Mouse (Mus musculus) urinary bladder, adult 18-20 months (tissue): Measurements from ENCODE around the gene Pex11g.
A peak's percentile ranks its signal among the peaks of the same experiment; 100 is the strongest.

Experiments used
- DNase-seq, 2 experiments: peaks; one replicate each; pipeline ENCODE4 v3.0.0; 2022; ENCODE audit warnings: low spot score in 2 of 2, mixed read lengths in 2 of 2

Gene Pex11g

GRCm38 (mm10) chr8:3467006-3467885 lies at the start of gene Pex11g:
Pex11g (minus strand) TSS chr8:3467680.
- peak; percentile 99 for DNase-seq

DNA sequence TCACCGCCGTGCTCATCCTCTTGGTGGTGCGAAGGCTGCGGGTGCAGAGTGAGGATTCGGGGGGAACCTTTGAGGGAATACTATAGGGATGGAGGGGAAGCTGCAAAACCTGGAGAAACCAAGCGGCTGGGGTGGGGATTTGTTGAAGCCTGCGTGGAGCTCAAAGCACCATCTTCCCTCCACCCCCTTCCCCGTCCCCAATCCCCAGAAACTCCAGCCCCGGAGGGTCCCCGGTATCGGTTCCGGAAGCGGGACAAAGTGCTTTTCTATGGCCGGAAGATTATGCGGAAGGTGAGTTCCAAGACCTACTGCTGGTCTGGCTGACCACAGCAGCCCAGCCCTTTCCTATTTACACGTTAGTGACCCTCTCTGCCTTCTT lies 49.6 kb upstream of the Pex11g start:
- no peak for DNase-seq

DNA sequence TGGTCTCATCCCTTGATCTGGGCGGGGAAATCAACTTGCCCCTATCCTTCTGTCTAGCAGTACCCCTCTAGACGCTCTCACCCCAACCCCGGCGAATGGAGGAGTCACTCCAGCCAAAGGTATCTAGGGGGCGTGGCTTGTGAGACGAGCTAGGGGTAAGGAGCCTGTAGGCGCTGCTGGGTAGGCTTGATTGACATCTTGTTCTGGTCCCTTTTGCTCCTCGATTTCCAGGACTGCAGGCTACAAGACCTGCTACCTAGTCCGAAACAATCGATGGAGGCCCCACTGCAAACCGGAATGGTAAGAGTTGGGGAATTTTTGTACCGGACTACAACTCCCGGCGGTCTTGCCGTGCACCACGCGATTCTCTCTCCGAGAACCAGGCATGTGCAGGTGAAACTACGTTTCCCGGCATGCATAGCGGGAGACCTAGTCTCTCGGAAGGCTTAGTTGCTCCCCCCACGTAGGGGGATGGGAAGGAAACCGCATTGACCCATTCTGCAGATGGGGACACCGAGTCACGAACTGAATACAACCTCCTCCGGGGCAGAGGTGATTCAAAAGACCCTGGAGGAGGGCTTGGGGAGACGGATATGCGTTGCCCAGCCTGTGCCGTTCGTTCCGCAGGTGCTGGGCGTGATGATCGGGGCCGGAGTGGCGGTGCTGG lies 49.1 kb upstream of the Pex11g start:
- DNase-seq: peak; percentile 89 to 90

DNA sequence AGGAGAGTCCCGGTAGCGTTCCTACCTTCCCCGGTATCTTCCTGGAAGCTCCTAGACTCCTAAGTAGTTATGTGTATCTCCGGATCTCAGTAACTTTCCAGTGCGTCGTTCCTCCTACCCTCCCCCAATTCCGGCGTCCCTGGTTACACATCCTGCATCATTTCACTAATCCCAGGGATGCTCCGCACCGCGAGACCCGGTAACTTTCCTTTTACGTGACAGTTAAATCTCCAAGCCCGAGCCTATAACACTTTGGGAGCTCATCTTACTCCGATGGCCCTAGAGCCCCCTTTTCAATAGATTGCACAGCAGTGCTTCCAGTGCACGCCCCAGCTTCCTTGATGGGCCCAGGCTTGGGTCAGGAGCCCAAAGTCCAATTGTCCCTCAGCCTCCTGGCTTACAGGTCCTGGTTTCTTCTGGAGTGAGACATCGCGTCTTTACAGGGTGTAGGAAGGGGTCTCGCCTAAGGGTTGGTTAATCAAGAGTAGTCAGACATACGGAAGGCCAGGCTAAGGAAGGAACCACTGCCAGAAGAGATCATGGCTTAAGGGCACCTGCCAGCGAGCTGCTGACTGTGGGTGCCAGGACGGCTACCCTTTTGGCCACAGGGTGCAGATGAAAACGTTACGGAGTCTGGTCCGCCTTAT lies 48.4 kb upstream of the Pex11g start:
- DNase-seq: peak in 1 of 2 experiments; percentile 56

DNA sequence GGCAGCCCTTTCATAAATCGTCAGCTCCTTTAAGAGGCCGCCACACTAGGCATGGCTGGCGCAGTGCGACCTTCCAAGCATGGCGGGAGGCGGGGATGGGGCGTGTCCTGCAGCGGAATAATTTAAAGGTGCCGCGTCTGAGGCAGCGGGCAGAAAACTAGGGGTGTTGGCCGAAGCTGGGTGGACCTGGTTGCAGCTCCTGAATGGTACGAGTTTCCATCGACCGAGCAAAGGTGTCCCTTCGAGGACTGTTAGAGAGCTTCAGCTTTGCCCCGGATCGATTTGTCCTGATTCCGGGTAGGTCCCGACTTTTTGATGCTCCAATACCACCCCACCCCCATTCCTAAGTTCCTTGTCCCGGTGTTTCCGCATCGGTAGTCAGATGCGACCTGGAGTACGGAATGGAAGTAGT lies 47.8 kb upstream of the Pex11g start, which contains the start of gene Pnpla6:
TSS of gene Pnpla6 (plus strand) at position 125 of the 412 bp plus-strand sequence.
- peak; percentile 88 to 90 for DNase-seq

- DNase-seq: no peak
Measured at GRCm38 (mm10) chr8:3514681-3515247, 47.3 kb upstream of the Pex11g start.

GRCm38 (mm10) chr8:3507979-3508754 lies 40.7 kb upstream of the Pex11g start:
- DNase-seq: no peak

DNA sequence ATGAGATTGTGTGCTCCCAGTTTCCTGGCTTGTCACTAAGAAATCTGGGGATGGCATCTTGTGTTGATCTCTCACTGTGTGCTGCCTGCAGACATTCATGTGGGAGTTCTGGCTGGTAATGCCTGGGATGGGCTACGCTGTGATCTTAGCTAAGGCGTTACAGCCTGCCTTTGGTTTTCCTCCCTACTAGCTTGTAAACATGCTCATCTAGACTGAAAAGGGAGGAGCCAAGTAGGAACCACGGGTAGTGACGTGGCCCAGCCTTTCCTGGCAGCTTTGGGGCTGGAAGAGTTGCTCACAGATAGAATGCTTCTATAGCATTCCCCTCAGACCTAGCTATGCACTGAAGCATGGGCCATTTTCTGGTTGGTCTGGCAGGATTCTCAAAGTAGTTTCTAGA lies 34.7 kb upstream of the Pex11g start:
- DNase-seq: peak in 1 of 2 experiments; percentile 18

GRCm38 (mm10) chr8:3500235-3501090 lies 33.0 kb upstream of the Pex11g start, which contains the start of gene Mcoln1:
Mcoln1 (plus strand) TSS chr8:3500457.
- peak; percentile 94 to 98 for DNase-seq

- DNase-seq: no peak
Measured at GRCm38 (mm10) chr8:3499751-3500150, 32.3 kb upstream of the Pex11g start.

DNA sequence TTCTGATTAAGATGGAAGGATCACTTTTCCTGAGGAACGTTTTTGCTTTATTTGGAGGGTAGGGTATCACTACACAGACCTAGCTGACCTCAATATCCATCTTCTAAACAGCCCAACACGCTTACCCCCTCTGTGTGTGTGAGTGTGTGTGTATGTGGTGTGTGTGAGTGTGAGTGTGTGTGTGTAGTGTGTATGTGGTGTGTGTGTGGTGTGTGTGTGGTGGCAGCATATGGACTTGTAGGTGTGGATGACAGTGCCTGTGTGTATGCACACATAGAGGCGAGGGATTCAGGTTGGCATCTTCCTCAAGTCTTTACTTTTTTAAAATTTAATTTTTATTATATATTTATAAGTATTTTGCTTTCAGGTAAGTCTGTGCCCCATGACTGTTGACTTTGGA lies 31.1 kb upstream of the Pex11g start:
- DNase-seq: no peak

DNA sequence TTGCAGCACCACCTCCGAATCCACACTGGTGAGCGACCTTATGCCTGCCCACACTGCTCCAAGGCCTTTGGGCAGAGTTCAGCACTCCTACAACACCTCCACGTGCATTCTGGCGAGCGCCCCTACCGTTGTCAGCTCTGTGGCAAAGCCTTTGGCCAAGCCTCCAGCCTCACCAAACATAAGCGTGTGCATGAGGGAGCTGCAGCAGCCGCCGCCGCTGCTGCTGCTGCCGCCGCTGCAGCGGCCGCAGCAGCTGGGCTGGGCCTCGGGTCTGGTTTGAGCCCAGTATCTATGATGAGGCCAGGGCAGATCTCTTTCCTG lies 28.9 kb upstream of the Pex11g start:
- DNase-seq: no peak

DNA sequence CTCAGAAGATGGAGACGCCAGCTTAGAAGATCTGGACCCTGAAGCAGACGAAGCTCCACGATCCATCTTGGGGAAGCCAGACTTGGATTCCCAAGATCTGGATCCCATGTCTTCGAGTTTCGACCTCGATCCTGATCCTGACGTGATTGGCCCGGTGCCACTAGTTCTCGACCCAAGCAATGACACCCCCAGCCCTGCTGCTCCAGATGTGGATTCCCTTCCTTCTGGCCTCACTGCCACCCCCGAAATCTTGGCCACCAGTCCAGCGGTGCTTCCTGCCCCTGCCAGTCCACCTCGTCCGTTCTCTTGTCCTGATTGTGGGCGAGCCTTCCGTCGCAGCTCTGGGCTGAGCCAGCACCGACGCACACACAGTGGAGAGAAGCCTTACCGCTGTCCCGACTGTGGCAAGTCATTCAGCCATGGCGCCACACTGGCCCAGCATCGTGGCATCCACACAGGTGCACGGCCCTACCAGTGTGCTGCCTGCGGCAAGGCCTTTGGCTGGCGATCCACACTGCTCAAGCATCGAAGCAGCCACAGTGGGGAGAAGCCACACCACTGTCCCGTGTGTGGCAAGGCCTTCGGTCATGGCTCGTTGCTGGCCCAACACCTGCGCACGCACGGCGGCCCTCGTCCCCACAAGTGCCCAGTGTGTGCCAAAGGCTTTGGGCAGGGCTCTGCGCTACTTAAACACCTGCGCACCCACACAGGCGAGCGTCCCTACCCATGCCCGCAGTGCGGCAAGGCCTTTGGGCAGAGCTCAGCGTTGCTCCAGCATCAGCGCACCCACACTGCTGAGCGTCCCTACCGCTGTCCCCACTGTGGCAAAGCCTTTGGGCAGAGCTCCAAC lies 28.3 kb upstream of the Pex11g start:
- DNase-seq: no peak

DNA sequence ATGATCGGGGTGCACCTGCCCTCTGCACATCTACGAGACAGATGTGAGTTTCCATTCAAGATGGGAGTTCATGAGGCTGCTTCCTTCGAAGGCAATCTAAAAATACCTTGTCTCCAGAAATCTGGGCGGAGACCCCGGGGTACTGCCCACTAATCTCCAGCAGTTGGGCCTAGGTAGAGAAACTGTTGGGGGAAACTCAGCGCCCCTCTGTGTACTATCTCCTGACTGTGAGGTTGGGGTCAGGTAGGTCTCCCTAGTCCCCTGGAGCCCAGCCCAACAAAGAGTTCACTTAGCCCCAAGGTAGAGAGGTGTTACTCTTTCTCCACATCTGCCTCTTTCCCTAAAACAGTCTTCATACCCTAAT lies 26.3 kb upstream of the Pex11g start:
- no peak for DNase-seq

DNA sequence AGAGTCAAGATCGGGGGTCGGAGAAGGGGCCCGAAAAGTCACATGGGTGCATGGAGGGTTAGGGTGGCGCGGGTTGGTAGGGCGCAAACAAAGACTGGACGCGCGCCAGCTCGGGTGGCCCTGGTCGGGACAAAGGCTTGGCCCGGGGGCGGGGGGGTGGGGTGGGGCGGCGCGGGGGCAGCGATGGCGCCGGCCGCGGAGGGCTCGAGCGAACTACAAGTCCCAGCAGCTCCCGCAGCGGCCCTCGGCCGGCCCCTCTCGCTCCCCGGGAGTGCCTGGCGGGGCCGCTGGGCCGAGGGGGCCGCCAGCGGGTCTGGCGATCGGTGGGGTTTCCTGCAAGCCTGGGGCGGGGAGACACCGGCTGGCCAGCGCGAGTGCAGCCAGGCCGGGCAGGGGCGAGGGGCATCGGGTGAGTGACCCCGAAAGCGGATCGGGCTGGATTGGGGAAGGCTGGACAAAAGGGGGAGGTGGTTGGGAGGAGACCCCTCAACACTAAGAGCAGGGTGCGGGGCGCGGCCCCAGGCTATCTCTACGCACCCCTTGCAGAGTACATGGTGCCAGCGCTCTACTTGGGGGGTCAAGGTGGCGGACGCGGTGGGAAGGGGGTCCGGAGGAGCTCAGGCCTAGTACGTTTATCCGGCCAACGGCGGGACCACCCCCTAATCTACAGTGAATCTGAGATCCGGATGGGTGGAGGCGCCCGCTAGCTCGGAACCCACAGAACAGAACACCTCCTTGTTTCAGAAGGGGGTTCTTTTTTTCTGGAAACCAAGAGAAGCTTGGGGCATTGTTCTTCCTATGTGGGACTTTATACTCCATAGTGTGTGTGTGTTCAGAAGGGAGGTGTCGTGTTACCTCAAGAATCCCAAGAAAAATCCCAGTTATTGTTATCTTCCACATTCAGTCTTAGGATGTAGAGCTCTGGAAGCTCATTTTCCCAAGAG lies 25.7 kb upstream of the Pex11g start, which contains the start of gene Zfp358:
TSS of gene Zfp358 (plus strand) at position 238 of the 944 bp plus-strand sequence.
- peak; percentile 53 to 63 for DNase-seq

GRCm38 (mm10) chr8:3485192-3485591 lies 17.7 kb upstream of the Pex11g start:
- DNase-seq: no peak

GRCm38 (mm10) chr8:3483546-3483945 lies 16.1 kb upstream of the Pex11g start:
- DNase-seq: no peak

DNA sequence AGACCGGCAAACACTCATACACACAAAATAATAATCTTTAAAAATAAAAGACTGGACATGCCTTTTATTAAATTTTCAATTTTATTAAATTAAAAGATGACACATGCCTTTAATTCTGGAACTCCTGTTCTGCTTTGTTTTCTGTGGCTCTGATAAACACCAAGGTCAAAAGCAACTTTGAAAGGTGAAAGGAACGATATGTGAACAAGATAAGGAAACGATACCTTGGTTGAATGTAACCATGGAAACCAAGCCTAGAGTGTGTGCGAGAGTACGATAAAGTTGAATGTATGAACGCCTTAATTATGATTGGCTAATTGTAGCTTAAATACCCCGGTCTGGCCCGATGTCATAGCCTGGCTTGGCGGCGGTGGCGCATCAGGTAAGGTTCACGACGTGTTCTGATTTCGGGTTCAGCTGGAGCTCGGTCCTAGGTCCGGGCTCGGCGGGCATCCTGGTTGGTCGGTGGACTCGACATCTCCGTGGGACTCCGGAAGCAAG lies 14.8 kb upstream of the Pex11g start:
- no peak for DNase-seq
